Mouse (Mus musculus) adrenal gland, postnatal 4 days (tissue): ENCODE results near the gene Pcdh11x. TPM values are rescaled to one million over a fixed set of nuclear protein-coding genes. Genes with fewer than 3 reads are reported as not detected.
"Not testable (repeated sequence)": the region's sequence is repeated elsewhere in the genome, so short reads cannot be mapped to it uniquely, and the experiment has no call there.

Experiments
- DNase-seq, 2 experiments: peaks; one replicate each; pipeline ENCODE4 v3.0.0; 2021 to 2022; ENCODE audit warnings: low spot score in 2 of 2, mixed read lengths in 2 of 2
- long read RNA-seq, 2 experiments: library from polyadenylated mRNA; stranded (forward); transcript quantifications; one replicate each; pipeline ENCODE4 v2.0.0; 2021
- total RNA-seq, 2 experiments: library from RNA; stranded (reverse); gene quantifications; 2 replicates each; pipeline ENCODE4 v1.2.3; 2021

The Pcdh11x gene
- total RNA-seq: 1 to 10 TPM in 1 of 2 experiments, under 1 TPM in 1; 0.84 to 1.0 TPM
- long read RNA-seq, experiment 1: 0 reads
- long read RNA-seq, experiment 2: 0 reads

DNA sequence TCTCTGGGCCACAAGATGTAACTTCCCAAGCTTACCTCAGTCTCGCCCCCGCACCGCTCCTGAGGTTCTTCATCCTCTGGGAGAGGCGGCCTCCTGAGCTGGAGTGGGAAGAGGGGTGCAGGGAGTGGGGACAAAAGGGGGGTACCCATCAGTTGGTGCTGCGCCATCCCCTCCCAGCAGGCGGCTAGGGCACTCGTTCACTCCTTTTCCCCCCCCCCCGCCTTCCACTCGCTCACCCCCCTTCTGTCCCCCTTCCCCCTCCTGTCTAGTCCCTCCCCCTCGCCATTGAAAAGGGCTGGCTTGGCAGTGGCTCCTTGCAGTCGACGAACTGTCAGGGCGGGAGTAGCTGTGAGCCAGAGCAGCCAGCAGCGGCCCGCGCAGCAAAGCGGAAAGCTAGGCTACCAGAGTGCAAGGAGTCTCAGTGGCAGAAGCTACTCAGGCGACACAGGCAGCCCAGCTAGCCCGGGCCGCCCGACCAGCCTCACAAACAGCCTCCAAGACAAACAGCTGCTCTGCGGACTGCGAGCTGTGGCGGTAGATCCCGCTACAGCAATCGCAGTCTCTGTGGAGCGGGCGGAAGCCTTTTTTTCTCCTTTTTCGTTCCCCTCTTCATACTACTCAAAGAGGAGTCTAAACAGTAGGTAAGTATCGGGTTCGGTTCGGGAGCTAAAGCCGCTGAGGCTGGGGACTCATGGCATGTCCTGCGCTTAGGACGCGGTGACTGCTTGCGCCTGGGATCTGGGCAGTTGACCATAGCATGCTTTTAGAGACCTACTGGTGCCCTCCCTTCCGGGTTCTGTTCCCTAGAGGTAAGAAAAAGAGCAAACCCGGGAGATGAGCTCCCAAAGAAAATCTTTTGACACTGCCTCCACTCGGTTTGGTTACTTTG, at the start of gene Pcdh11x:
Gene Pcdh11x (plus strand): TSS at position 249 of the 889 bp plus-strand sequence.
- no peak for DNase-seq

DNA sequence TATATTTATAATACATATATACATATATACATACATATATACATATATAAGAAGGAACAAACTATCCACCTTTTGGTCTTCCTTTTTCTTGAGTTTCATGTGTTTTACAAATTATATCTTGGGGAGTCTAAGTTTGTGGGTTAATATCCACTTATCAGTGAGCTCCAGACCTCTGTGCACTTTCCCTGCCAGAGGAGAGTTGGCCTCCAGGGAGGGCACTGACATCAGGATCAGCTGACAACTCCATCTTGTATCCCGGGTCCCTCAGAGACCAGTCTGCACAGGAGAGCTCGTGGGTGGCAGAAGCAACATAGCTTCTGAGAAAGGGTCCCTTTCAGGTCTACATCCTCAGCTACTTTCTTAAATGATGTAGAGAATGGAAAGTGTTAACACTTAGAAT, 30.0 kb upstream of the Pcdh11x start:
- no peak for DNase-seq

- DNase-seq: no peak
Observed at GRCm38 (mm10) chrX:120285522-120285921, 4.5 kb upstream of the Pcdh11x start.

- no peak for DNase-seq
Observed at GRCm38 (mm10) chrX:120287502-120287901, 2.6 kb upstream of the Pcdh11x start.

DNA sequence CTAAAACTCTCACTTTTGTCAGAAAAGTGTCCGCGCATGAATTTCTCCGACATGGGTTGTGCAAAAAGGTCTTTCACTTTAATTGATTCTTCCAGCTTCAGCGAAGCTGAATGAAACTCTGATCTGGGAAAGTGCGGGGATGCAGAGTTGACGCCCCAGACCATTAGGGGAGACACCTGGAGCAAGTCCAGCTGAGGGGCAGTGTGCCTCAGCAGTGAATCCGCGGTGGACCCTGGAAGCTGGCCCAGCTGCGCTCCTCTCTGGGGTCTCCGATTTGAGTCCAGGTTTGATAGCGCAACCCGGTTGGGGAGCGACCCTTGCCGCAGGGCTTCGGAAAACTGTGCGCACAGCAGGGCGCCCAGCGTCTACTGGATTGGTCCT, 831 bp downstream of the Pcdh11x start:
- DNase-seq: no peak

DNA sequence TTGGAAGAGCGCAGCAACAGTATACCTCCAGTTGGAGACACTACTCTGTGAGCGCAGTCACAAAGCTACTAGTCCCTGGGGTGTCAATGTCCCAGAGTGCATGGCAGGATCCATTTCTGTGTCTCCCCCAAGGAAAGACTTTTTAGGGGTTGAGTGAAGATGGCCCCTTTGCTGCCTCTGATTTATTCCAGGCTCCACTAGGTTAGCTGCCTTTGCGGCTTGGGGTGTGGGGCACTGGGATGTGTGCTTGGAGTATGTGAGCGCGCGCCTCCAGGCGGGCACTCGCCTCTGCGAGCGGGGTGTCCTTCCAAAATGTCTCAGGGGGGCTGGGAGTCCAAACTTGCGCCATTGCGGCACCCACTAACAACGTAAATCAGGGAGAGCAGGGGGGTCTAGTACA, 1.6 kb downstream of the Pcdh11x start:
- no peak for DNase-seq

DNA sequence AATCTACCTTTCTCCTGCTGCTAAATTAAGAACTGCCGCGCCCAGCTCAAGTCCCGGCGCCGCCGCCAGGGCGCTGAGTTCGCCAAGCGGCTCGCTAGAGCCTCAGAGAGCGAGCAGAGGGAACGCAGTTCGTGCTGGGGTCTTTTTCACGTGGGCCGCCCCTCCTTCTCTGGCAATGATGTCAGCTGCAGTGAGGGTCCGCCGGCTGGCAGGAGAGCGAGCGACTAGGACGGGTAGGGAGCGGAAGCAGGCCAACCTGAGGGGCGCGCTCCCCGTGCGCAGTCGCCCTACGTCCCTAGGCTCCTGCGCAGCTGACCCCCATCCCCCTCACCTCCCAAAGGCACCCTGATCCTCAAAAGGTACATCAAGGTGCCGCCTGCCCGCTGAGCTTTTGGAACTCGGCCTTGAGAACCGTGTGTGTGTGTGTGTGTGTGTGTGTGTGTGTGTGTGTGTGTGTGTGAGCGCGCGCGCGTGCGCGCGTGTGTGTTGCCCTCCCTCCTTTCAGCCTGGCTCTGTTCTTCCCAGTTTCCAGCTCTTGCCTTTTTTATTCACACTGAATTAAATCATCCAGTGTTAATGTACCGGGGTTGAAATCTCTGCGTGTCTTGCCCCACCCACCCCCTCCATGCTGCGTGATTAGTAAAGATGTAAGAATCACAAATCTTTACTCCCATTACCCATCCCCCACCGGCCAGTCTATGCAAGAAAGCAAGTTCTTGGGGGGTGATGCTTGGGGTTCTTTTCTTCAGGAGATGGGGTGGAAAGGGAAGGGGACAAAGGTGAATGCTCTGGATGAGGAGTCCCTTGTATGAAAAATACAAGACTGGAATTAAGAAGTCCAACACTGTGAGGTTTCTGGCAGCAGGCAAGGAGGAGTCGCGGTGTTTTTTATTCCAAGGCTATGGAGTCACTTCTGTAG, 3.0 kb downstream of the Pcdh11x start:
- no peak for DNase-seq

DNA sequence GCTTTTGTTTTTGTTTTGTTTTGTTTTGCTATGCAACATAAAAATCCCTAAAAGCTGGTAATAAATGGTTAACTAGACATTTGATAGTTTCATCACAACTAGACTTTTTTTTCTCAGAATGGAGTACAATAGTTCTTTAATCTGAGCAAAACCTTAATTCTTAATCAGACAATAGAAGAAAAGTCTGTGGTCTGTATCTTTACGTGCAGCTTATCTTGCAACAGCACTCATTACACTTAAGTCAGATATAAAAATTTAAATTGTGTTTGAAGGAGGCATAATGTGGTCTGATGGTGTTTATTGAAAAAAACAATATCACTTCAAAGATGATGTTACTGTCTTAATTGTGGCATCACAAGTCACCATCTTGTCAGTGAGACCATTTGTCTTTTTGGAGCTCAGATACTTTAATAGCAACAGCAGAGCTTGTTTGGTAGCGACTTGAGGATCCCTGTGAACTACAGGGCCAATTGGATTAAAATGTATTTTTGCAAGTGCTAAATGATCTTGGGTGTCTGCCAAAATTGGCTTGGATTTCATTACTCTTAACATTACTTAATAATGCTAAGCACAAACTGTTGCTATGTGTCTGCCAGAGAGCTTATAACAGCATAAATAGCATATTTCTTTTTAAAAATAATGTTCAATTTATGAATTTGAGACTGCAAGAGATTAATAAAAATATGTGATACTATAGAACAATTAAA, 11.6 kb downstream of the Pcdh11x start:
- DNase-seq: no peak

DNA sequence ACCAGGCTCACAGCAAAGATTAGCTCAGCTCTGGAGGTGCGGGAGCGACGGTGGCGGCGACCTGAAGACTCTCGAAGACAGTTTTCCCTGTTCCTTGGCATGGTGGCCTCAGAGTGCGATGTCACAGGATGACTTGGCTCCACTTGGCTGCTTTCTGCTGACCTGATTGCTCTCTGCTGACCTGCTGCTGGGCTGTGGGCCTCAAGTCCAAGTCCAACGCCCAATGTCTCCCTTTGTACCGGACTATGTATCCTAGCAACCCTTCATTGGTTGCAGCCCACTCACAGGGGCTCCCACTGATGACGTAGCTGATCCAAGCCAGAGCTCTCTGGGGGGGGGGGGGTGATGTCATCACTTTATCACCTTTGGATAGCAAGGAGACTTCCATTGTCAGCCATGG, 22.9 kb downstream of the Pcdh11x start, which contains the start of gene H2afb3:
Gene H2afb3 (minus strand): TSS at position 101 of the 400 bp plus-strand sequence.
- DNase-seq: not testable (repeated sequence)

DNA sequence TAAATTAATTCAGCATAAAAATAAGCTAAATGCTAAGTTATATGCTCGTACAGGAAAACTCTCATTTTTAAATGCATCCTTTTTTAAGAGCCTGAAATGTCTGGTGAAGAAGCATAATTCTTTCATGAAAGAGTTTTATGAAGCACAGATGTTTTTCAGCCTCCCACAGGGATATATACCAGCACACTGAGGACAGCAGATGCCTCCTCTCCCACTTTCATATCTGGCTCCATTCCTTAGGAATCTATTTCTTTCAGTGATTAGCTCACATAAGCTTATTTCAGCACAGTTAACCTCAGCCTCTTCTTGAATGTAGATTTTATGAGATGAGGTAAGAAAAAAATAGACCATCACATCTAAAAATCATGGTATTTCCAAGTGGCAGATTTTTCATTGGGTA, 176.2 kb downstream of the Pcdh11x start:
- no peak for DNase-seq

DNA sequence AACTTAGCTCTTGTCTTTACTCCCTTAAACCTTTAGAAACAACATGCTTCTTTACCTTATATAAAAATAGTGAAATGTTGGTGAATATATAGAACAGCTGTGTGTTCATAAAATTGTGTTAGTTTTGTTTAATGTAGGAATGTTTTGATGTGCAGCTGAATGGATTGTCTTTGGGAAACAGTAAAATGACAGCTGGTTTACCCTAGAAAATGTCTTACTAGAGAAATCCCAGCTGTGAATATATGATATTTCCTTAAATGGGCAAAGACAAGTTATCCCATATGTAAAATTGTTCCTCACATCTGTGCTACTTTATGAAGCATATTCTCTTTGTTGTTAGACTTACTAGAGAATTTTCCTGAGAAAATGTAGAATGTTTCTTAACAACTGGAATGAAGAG, 196.4 kb downstream of the Pcdh11x start:
- DNase-seq: no peak

- no peak for DNase-seq
Observed at GRCm38 (mm10) chrX:120524986-120525385, 234.9 kb downstream of the Pcdh11x start.

- DNase-seq: no peak
Observed at GRCm38 (mm10) chrX:120599309-120599708, 309.2 kb downstream of the Pcdh11x start.

DNA sequence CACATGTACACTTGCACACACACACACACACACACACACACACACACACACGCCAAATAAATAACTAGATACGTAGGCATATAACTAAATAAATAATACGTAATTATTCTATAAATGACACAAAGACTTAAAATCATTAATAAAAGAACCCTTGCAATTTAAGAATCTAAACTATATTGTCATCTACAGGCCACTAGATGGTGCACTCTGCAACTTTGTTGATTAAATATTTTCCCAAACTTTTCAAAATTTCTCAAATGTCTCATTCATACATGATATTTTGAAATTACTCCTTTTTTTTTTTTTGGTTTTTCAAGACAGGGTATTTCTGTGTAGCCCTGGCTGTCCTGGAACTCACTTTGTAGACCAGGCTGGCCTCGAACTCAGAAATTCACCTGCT, 328.4 kb downstream of the Pcdh11x start:
- DNase-seq: no peak

DNA sequence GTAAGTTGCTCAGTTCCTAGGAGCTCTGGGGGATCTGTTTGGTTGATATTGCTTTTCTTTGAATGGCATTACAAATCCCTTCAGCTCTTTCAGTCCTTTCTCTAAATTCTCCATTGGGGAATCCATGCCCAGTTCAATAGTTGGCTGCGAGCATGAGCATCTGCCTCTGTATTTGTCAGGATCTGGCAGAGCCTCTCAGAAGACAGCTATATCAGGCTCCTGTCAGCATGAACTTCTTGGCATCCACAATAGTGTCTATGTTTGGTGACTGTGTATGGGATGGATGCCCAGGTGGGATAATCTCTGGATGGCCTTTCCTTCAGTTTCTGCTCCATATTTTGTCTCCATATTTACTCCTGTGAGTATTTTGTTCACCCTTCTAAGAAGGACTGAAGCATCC, 380.2 kb downstream of the Pcdh11x start:
- not testable (repeated sequence) for DNase-seq

- no peak for DNase-seq
Observed at GRCm38 (mm10) chrX:120734144-120734543, 444.1 kb downstream of the Pcdh11x start.

DNA sequence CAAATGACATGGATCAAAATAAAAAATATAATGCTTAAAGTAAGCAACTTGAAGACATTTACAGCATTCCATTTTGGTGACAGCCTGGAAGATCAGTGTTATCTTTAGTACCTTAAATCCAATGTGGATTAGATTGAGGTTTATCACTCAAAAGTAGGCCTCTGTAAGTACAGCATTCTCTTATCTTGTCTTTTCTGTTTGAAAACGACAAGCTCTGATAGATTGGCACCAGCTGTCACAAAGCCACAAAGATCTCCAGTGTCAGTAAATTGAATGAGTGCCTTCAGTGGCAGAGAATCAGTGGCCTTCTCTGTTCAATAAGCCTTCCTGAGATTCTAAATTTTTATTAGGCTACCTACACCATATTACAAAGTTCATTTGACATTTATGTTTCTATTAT, 445.7 kb downstream of the Pcdh11x start:
- no peak for DNase-seq

- no peak for DNase-seq
Observed at GRCm38 (mm10) chrX:120944556-120944955, 654.5 kb downstream of the Pcdh11x start.
